Mouse (Mus musculus): Measurements from ENCODE around the gene Morn4. TPM values are rescaled to one million over a fixed set of nuclear protein-coding genes. Genes with fewer than 3 reads are reported as not detected.

Morn4 gene
- polyA plus RNA-seq, 1 experiment from 2014 or later: 20.1 TPM

GRCm38 (mm10) chr19:42034146-42034775 lies 51.9 kb downstream of the Morn4 start:
- H3K9ac ChIP-seq (ENCODE audit: low read depth, low read length): peak overlapping the region; percentile 27; the same call in 1 of the 2 replicates
- no peaks in the 10 kb centered on the region for H3K9me3 ChIP-seq (ENCODE audit: control insufficient read depth, low read length)
- 39% methylated on average over 9 of the region's 9 CpGs for WGBS
- DNase-seq (ENCODE audit: low spot score) (peak; percentile 35), ATAC-seq (ENCODE audit: low read depth) (no peak)
- peaks cover 12% of the 10 kb centered on the region; the same call in 1 of the 2 replicates for H3K36me3 ChIP-seq (ENCODE audit: control insufficient read depth, insufficient read depth, low read length)
- no peaks in the 10 kb centered on the region for H3K27me3 ChIP-seq (replicated peaks; ENCODE audit: control insufficient read depth, insufficient read depth, low read length)
- peaks cover 10% of the 10 kb centered on the region for H3K4me1 ChIP-seq (ENCODE audit: control insufficient read depth, insufficient read depth, low read length)
- no peak overlapping the region for H3K4me2 ChIP-seq (ENCODE audit: low read depth, low read length)
- H3K4me3 ChIP-seq (ENCODE audit: low read depth, low read length): no peak overlapping the region
- H3K27ac ChIP-seq (replicated peaks; ENCODE audit: low read depth, low read length): peak overlapping the region; percentile 71

- no peak overlapping the region for H3K4me3 ChIP-seq (ENCODE audit: low read depth, low read length)
- peaks cover 12% of the 10 kb centered on the region; the same call in 1 of the 2 replicates for H3K36me3 ChIP-seq (ENCODE audit: control insufficient read depth, insufficient read depth, low read length)
- DNase-seq (ENCODE audit: low spot score) (no peak), ATAC-seq (ENCODE audit: low read depth) (no peak)
- no peak overlapping the region for H3K4me2 ChIP-seq (ENCODE audit: low read depth, low read length)
- peaks cover 10% of the 10 kb centered on the region for H3K4me1 ChIP-seq (ENCODE audit: control insufficient read depth, insufficient read depth, low read length)
- no peaks in the 10 kb centered on the region for H3K27me3 ChIP-seq (replicated peaks; ENCODE audit: control insufficient read depth, insufficient read depth, low read length)
- 82% methylated on average over 14 of the region's 14 CpGs for WGBS
- H3K9me3 ChIP-seq (ENCODE audit: control insufficient read depth, low read length): no peaks in the 10 kb centered on the region
- no peak overlapping the region for H3K9ac ChIP-seq (ENCODE audit: low read depth, low read length)
- peak overlapping the region; percentile 71; the same call in 1 of the 2 replicates for H3K27ac ChIP-seq (replicated peaks; ENCODE audit: low read depth, low read length)
Observed at GRCm38 (mm10) chr19:42033611-42034010, 52.5 kb downstream of the Morn4 start.

- peaks cover 10% of the 10 kb centered on the region for H3K4me1 ChIP-seq (ENCODE audit: control insufficient read depth, insufficient read depth, low read length)
- peaks cover 12% of the 10 kb centered on the region; the same call in 1 of the 2 replicates for H3K36me3 ChIP-seq (ENCODE audit: control insufficient read depth, insufficient read depth, low read length)
- DNase-seq (ENCODE audit: low spot score) (no peak), ATAC-seq (ENCODE audit: low read depth) (no peak)
- no peak overlapping the region for H3K9ac ChIP-seq (ENCODE audit: low read depth, low read length)
- WGBS: 72% methylated on average over 5 of the region's 5 CpGs
- no peak overlapping the region for H3K4me2 ChIP-seq (ENCODE audit: low read depth, low read length)
- H3K27ac ChIP-seq (replicated peaks; ENCODE audit: low read depth, low read length): no peak overlapping the region
- no peak overlapping the region for H3K4me3 ChIP-seq (ENCODE audit: low read depth, low read length)
- no peaks in the 10 kb centered on the region for H3K9me3 ChIP-seq (ENCODE audit: control insufficient read depth, low read length)
- no peaks in the 10 kb centered on the region for H3K27me3 ChIP-seq (replicated peaks; ENCODE audit: control insufficient read depth, insufficient read depth, low read length)
Observed at GRCm38 (mm10) chr19:42031112-42031511, 55.0 kb downstream of the Morn4 start.

GRCm38 (mm10) chr19:42026158-42026557 lies 60.0 kb downstream of the Morn4 start:
- Histone ChIP-seq H3K4me1 (ENCODE audit: control insufficient read depth, insufficient read depth, low read length) (peaks cover 14% of the 10 kb centered on the region), H3K4me3 (ENCODE audit: low read depth, low read length) (no peak overlapping the region), H3K36me3 (ENCODE audit: control insufficient read depth, insufficient read depth, low read length) (no peaks in the 10 kb centered on the region), H3K9me3 (ENCODE audit: control insufficient read depth, low read length) (no peaks in the 10 kb centered on the region), H3K9ac (ENCODE audit: low read depth, low read length) (no peak overlapping the region), H3K27me3 (replicated peaks; ENCODE audit: control insufficient read depth, insufficient read depth, low read length) (no peaks in the 10 kb centered on the region), H3K27ac (replicated peaks; ENCODE audit: low read depth, low read length) (no peak overlapping the region), H3K4me2 (ENCODE audit: low read depth, low read length) (no peak overlapping the region)
- 2% methylated on average over 5 of the region's 5 CpGs for WGBS
- DNase-seq (ENCODE audit: low spot score): peak; percentile 80
- peak; percentile 72 for ATAC-seq (ENCODE audit: low read depth)

Other genes starting within 250 kb of the Morn4 start
- gene Frat2, start 238.2 kb downstream of the Morn4 start, polyA plus RNA-seq (2014; fragmentation: Nextera tagmentation; extraction: Ambion mirVana): 2.8 and 3.2 TPM in 2 replicates
- 13.8 and 15.0 TPM in 2 replicates for gene Rrp12, start 190.2 kb downstream of the Morn4 start, polyA plus RNA-seq (2014; fragmentation: Nextera tagmentation; extraction: Ambion mirVana)
- gene Pgam1, start 174.4 kb downstream of the Morn4 start, polyA plus RNA-seq (2014; fragmentation: Nextera tagmentation; extraction: Ambion mirVana): 522 and 549 TPM in 2 replicates
- gene Exosc1, start 152.9 kb downstream of the Morn4 start, polyA plus RNA-seq (2014; fragmentation: Nextera tagmentation; extraction: Ambion mirVana): 67.8 and 71.3 TPM in 2 replicates
- gene Zdhhc16, start 152.9 kb downstream of the Morn4 start, polyA plus RNA-seq (2014; fragmentation: Nextera tagmentation; extraction: Ambion mirVana): 69.1 and 72.4 TPM in 2 replicates
- 27.5 and 35.2 TPM in 2 replicates for gene Mms19, start 105.2 kb downstream of the Morn4 start, polyA plus RNA-seq (2014; fragmentation: Nextera tagmentation; extraction: Ambion mirVana)
- 18.7 and 20.8 TPM in 2 replicates for gene Ubtd1, start 104.6 kb downstream of the Morn4 start, polyA plus RNA-seq (2014; fragmentation: Nextera tagmentation; extraction: Ambion mirVana)
- 6.6 and 7.8 TPM in 2 replicates for gene Ankrd2, start 50.4 kb downstream of the Morn4 start, polyA plus RNA-seq (2014; fragmentation: Nextera tagmentation; extraction: Ambion mirVana)
- 1.0 and 1.9 TPM in 2 replicates for gene Hoga1, start 40.7 kb downstream of the Morn4 start, polyA plus RNA-seq (2014; fragmentation: Nextera tagmentation; extraction: Ambion mirVana)
- gene 4933411K16Rik, start 34.1 kb downstream of the Morn4 start, polyA plus RNA-seq (2014; fragmentation: Nextera tagmentation; extraction: Ambion mirVana): 0.25 TPM in 1 of 2 replicates, not detected in the other
- 28.2 and 29.9 TPM in 2 replicates for gene Pi4k2a, start 4.1 kb upstream of the Morn4 start, polyA plus RNA-seq (2014; fragmentation: Nextera tagmentation; extraction: Ambion mirVana)
- gene Avpi1, start 42.7 kb upstream of the Morn4 start, polyA plus RNA-seq (2014; fragmentation: Nextera tagmentation; extraction: Ambion mirVana): 36.9 and 37.3 TPM in 2 replicates
- gene Marveld1, start 61.0 kb upstream of the Morn4 start, polyA plus RNA-seq (2014; fragmentation: Nextera tagmentation; extraction: Ambion mirVana): 19.4 and 21.0 TPM in 2 replicates
- gene Zfyve27, start 77.6 kb upstream of the Morn4 start, polyA plus RNA-seq (2014; fragmentation: Nextera tagmentation; extraction: Ambion mirVana): 12.2 and 15.2 TPM in 2 replicates
- gene Sfrp5, start 115.9 kb upstream of the Morn4 start, polyA plus RNA-seq (2014; fragmentation: Nextera tagmentation; extraction: Ambion mirVana): 18.0 and 18.3 TPM in 2 replicates
- gene Golga7b, start 161.2 kb upstream of the Morn4 start, polyA plus RNA-seq (2014; fragmentation: Nextera tagmentation; extraction: Ambion mirVana): 3.0 and 3.2 TPM in 2 replicates

Measured in embryonic facial prominence, embryonic 14.5 days (tissue).